Mouse (Mus musculus): ENCODE results near the gene Gm10645. TPM values are rescaled to one million over a fixed set of nuclear protein-coding genes. Genes with fewer than 3 reads are reported as not detected.

Gene Gm10645
- polyA plus RNA-seq, 1 experiment from 2014 or later = 7.5 TPM

DNA sequence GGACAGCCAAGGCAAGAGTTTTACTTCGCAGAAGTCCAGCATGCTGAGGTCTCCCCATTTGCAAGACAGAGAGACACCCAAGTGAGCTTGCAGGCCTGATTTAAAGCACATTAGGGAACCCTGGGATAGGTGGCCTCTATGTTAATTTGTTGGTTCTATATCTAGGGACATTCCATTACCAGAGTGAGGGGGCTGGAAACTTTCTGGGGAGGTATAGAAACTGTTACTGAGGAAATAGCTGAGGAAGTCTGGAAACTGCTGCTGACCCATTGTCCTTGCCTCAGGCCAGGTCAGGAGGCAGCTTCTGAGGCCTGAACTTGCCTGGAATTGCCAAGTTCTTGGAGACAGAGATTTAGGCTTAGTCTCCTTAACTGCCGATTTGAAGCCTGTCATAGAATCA, 5.4 kb downstream of the Gm10645 start:
- no peaks in the 10 kb centered on the region for H3K36me3 ChIP-seq

DNA sequence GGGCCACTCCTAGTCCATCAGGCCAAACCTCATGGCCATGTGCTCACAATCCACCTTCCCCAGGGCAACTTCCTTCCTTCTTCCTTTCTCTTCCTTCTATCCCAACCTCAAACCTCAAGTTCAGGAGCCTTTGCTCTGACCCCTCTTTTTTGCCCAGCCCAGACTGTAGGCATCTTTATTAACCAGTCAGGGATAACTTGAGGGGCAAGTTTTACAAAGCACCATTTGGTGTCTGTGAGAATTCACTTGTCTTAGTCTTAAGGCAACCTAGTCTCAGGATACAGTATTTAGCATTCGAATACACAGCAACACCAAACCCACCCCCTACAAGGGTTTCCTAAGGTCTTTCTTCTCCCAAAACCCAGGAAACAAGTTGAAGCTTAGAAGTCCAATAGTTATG, 6.4 kb downstream of the Gm10645 start:
- WGBS = 43% methylated on average over 1 of the region's 1 CpGs
- H3K4me1 ChIP-seq = no peaks in the 10 kb centered on the region
- no peaks in the 10 kb centered on the region for H3K36me3 ChIP-seq
- no peak overlapping the region for H3K4me2 ChIP-seq (replicated peaks)
- 0 out of 2 replicates have a peak, but pooled peaks cover 5% of the 10 kb centered on the region for H3K27me3 ChIP-seq
- ATAC-seq (ENCODE audit: low FRiP score) = no peak
- H3K9me3 ChIP-seq (replicated peaks) = no peaks in the 10 kb centered on the region
- no peak overlapping the region for H3K9ac ChIP-seq
- H3K4me3 ChIP-seq = no peak overlapping the region
- no peak overlapping the region for H3K27ac ChIP-seq

More for the DNA sequence above, 5.4 kb downstream of the Gm10645 start:
- H3K9me3 ChIP-seq (replicated peaks) = no peaks in the 10 kb centered on the region
- H3K27ac ChIP-seq = no peak overlapping the region
- H3K9ac ChIP-seq = no peak overlapping the region
- no peaks in the 10 kb centered on the region for H3K4me1 ChIP-seq
- no peak for ATAC-seq (ENCODE audit: low FRiP score)
- 74% methylated on average over 2 of the region's 2 CpGs for WGBS
- H3K4me3 ChIP-seq = no peak overlapping the region
- 0 out of 2 replicates have a peak, but pooled peaks cover 5% of the 10 kb centered on the region for H3K27me3 ChIP-seq
- H3K4me2 ChIP-seq (replicated peaks) = no peak overlapping the region

- no peaks in the 10 kb centered on the region for H3K9me3 ChIP-seq (replicated peaks)
- no peaks in the 10 kb centered on the region for H3K4me1 ChIP-seq
- H3K4me3 ChIP-seq = no peak overlapping the region
- no peaks in the 10 kb centered on the region for H3K36me3 ChIP-seq
- H3K4me2 ChIP-seq (replicated peaks) = no peak overlapping the region
- H3K27me3 ChIP-seq = 0 out of 2 replicates have a peak, but pooled peaks cover 4% of the 10 kb centered on the region
- no peak overlapping the region for H3K9ac ChIP-seq
- ATAC-seq (ENCODE audit: low FRiP score) = no peak
- 71% methylated on average over 3 of the region's 3 CpGs for WGBS
- no peak overlapping the region for H3K27ac ChIP-seq
Measured at GRCm38 (mm10) chr8:83158971-83159370, 7.0 kb downstream of the Gm10645 start.

DNA sequence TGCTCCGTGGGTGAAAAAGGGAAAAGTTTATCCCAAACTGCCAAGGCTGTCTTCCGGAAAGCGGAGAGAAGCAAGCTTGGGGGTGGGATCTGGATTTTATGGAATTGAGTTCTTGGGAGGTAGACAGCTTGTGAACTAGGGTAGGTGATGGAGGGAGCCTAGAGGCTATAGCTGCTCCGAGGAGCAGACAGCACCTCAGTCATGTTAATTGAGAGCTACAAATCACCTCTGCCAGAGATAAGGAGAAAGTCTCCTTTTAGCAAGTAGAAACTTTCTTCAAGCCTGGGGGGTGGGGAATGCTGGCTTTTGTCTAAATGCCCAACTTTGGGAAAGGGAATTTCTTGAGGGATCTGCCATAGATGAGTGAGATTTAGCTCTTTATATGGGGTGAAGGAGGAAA, 10.9 kb downstream of the Gm10645 start:
- H3K27ac ChIP-seq = no peak overlapping the region
- H3K4me3 ChIP-seq = no peak overlapping the region
- 42% methylated on average over 4 of the region's 4 CpGs for whole genome bisulfite sequencing
- no peaks in the 10 kb centered on the region for H3K36me3 ChIP-seq
- H3K9ac ChIP-seq = no peak overlapping the region
- H3K9me3 ChIP-seq (replicated peaks) = no peaks in the 10 kb centered on the region
- no peaks in the 10 kb centered on the region for H3K4me1 ChIP-seq
- ATAC-seq (ENCODE audit: low FRiP score) = no peak
- no peak overlapping the region for H3K4me2 ChIP-seq (replicated peaks)
- H3K27me3 ChIP-seq = no peaks in the 10 kb centered on the region

DNA sequence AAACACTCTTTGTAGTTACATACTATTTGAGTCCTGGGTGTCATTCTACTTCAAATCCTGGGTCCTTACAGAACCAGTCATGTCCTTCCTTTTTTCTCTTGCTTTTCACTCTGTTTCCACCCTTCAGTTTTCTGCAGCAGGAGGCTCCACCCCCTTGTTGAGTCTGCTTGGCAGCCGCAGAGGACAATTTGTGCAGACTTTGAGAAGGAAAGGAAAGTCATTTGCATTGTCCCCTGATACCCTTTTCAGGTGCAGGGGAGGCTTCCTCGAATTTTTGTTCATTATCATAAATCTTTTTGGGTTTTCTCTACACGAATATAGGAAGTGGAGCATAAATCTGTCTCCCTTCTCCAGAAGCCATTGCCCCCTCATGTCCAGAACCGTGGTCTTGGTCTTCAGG, 13.5 kb downstream of the Gm10645 start:
- H3K27ac ChIP-seq = no peak overlapping the region
- no peak overlapping the region for H3K4me2 ChIP-seq (replicated peaks)
- H3K4me3 ChIP-seq = no peak overlapping the region
- H3K36me3 ChIP-seq = no peaks in the 10 kb centered on the region
- H3K27me3 ChIP-seq = no peaks in the 10 kb centered on the region
- no peak overlapping the region for H3K9ac ChIP-seq
- ATAC-seq (ENCODE audit: low FRiP score) = no peak
- H3K9me3 ChIP-seq (replicated peaks) = no peaks in the 10 kb centered on the region
- 72% methylated on average over 4 of the region's 4 CpGs for WGBS
- no peaks in the 10 kb centered on the region for H3K4me1 ChIP-seq

DNA sequence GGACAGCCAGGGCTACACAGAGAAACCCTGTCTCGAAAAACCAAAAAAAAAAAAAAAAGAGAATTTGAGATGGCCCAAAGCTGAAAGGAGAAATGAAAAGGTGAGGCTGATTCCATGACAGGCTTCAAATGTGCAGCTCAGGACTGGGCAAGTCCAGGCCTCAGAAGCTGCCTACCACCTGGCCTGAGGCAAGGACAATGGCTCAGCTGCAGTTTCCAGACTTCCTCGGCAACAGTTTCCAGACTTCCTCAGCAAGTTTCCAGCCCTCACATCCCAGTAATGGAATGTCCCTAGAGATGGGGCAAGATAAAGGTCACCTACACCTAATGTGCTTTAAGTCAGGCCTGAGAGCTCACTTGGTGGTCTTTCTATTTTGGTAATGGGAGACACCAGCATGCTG, 13.9 kb downstream of the Gm10645 start:
- H3K27me3 ChIP-seq = no peaks in the 10 kb centered on the region
- no peaks in the 10 kb centered on the region for H3K36me3 ChIP-seq
- ATAC-seq (ENCODE audit: low FRiP score) = no peak
- H3K9me3 ChIP-seq (replicated peaks) = no peaks in the 10 kb centered on the region
- no peaks in the 10 kb centered on the region for H3K4me1 ChIP-seq
- 70% methylated on average over 2 of the region's 2 CpGs for WGBS
- no peak overlapping the region for H3K4me3 ChIP-seq
- H3K9ac ChIP-seq = no peak overlapping the region
- no peak overlapping the region for H3K27ac ChIP-seq
- no peak overlapping the region for H3K4me2 ChIP-seq (replicated peaks)

DNA sequence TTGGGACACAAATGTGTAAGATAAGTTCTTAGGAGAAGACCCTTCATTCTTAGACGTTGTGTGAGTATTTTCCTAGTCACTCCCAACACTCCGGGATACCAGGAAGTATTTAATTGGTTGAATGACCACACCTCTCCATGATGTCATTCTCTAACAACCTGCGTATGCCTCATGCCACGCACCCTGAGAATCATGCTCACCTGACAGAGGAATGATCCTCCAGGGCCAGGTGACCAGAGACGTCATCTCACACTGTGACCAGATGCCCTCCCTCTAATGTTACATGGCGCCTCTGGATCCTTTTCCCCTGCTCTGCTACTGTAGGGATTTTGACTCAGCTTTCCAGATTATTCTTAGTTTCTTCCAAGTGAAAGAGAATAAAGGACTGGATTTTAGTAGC, 16.8 kb downstream of the Gm10645 start:
- no peak overlapping the region for H3K27ac ChIP-seq
- no peak overlapping the region for H3K4me2 ChIP-seq (replicated peaks)
- no peak overlapping the region for H3K9ac ChIP-seq
- no peaks in the 10 kb centered on the region for H3K9me3 ChIP-seq (replicated peaks)
- no peak for ATAC-seq (ENCODE audit: low FRiP score)
- H3K4me1 ChIP-seq = no peaks in the 10 kb centered on the region
- no peaks in the 10 kb centered on the region for H3K36me3 ChIP-seq
- 95% methylated on average over 6 of the region's 6 CpGs for WGBS
- H3K4me3 ChIP-seq = no peak overlapping the region
- H3K27me3 ChIP-seq = no peaks in the 10 kb centered on the region

GRCm38 (mm10) chr8:83145421-83145820, 20.5 kb downstream of the Gm10645 start:
- Histone ChIP-seq H3K9me3 (replicated peaks) (no peaks in the 10 kb centered on the region), H3K4me3 (no peak overlapping the region), H3K36me3 (no peaks in the 10 kb centered on the region), H3K9ac (no peak overlapping the region), H3K4me2 (replicated peaks) (no peak overlapping the region), H3K4me1 (no peaks in the 10 kb centered on the region), H3K27me3 (no peaks in the 10 kb centered on the region), H3K27ac (no peak overlapping the region)
- WGBS = 83% methylated on average over 3 of the region's 3 CpGs
- no peak for ATAC-seq (ENCODE audit: low FRiP score)

- H3K27me3 ChIP-seq = no peaks in the 10 kb centered on the region
- H3K4me2 ChIP-seq (replicated peaks) = no peak overlapping the region
- no peaks in the 10 kb centered on the region for H3K9me3 ChIP-seq (replicated peaks)
- H3K36me3 ChIP-seq = no peaks in the 10 kb centered on the region
- no peaks in the 10 kb centered on the region for H3K4me1 ChIP-seq
- no peak for ATAC-seq (ENCODE audit: low FRiP score)
- 92% methylated on average over 4 of the region's 4 CpGs for WGBS
- no peak overlapping the region for H3K9ac ChIP-seq
- H3K4me3 ChIP-seq = no peak overlapping the region
- no peak overlapping the region for H3K27ac ChIP-seq
Measured at GRCm38 (mm10) chr8:83144601-83145000, 21.4 kb downstream of the Gm10645 start.

DNA sequence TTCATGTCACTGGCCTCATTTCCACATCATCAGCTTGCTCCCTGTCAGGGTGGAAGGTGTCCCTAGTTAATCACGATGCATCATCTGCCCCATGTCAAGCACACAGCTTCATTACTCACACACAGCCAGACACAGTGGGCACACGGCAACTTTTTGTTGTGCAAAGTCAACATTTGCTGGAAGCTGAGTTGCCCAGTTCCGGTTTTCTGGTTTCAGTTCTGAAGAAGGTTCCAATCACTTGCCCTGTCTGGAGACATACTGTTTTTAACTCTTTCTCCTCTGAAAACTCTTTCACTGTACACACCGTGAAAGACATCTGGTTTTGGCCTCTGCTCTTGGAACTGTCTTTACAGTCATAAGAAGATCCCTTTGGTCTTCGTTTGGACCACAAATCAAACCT, 24.6 kb downstream of the Gm10645 start:
- H3K4me3 ChIP-seq = no peak overlapping the region
- 76% methylated on average over 5 of the region's 5 CpGs for WGBS
- H3K27ac ChIP-seq = no peak overlapping the region
- H3K4me2 ChIP-seq (replicated peaks) = no peak overlapping the region
- no peaks in the 10 kb centered on the region for H3K4me1 ChIP-seq
- H3K36me3 ChIP-seq = no peaks in the 10 kb centered on the region
- H3K27me3 ChIP-seq = no peaks in the 10 kb centered on the region
- H3K9ac ChIP-seq = no peak overlapping the region
- ATAC-seq (ENCODE audit: low FRiP score) = no peak
- no peaks in the 10 kb centered on the region for H3K9me3 ChIP-seq (replicated peaks)

DNA sequence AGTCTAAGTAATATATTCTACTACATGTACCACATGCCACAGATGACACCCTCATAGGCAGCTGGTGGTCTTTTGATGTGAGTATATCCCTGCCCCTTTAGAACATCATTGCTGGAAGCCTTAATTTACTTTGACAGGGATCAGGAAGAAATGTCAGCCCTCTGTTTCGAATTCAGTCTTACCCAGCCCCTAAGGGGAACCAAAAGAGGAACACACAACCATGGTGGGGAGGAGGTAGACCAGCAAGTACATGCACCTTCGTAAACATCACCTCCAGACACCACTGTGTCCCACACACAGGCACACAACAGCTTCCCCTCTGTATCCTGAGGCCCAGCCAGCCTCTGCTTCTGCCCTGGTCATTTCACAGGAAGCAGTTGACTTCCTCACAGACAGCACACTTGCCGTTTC, 25.3 kb downstream of the Gm10645 start:
- no peak for ATAC-seq (ENCODE audit: low FRiP score)

DNA sequence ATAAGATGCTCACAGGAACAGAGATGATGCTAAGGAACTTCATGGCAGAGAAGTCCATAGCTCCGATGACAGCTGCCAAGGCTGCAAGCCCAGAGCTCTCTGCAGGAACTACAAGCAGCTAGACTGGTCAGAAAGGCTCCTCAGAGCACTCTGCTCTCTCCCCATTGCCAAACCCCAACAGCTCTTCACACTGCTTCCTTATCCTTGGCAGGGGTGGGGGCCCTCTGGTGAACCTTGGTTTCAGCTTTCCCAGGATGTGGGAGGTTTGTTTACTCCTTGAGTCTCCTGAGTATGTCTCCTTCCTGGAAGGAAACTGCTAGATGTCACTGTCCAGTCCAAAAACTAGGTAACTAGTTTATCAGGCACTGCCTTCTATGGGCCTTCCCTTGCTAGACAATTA, 25.9 kb downstream of the Gm10645 start:
- H3K9ac ChIP-seq = no peak overlapping the region
- no peak overlapping the region for H3K4me2 ChIP-seq (replicated peaks)
- H3K36me3 ChIP-seq = no peaks in the 10 kb centered on the region
- no peak overlapping the region for H3K4me3 ChIP-seq
- 91% methylated on average over 1 of the region's 1 CpGs for WGBS
- H3K27ac ChIP-seq = no peak overlapping the region
- no peaks in the 10 kb centered on the region for H3K9me3 ChIP-seq (replicated peaks)
- no peaks in the 10 kb centered on the region for H3K27me3 ChIP-seq
- no peaks in the 10 kb centered on the region for H3K4me1 ChIP-seq
- ATAC-seq (ENCODE audit: low FRiP score) = no peak

More for the DNA sequence above, 25.3 kb downstream of the Gm10645 start:
- 66% methylated on average over 3 of the region's 3 CpGs for WGBS
- no peaks in the 10 kb centered on the region for H3K27me3 ChIP-seq
- H3K9me3 ChIP-seq (replicated peaks) = no peaks in the 10 kb centered on the region
- no peak overlapping the region for H3K9ac ChIP-seq
- no peak overlapping the region for H3K4me3 ChIP-seq
- H3K27ac ChIP-seq = no peak overlapping the region
- H3K4me2 ChIP-seq (replicated peaks) = no peak overlapping the region
- H3K4me1 ChIP-seq = no peaks in the 10 kb centered on the region
- H3K36me3 ChIP-seq = no peaks in the 10 kb centered on the region

GRCm38 (mm10) chr8:83135086-83135485, 30.9 kb downstream of the Gm10645 start:
- H3K4me1 ChIP-seq = no peaks in the 10 kb centered on the region; the same call in 1 of the 2 replicates
- WGBS = 54% methylated on average over 2 of the region's 2 CpGs
- H3K9ac ChIP-seq = no peak overlapping the region
- no peaks in the 10 kb centered on the region for H3K27me3 ChIP-seq
- H3K4me2 ChIP-seq (replicated peaks) = no peak overlapping the region
- H3K36me3 ChIP-seq = no peaks in the 10 kb centered on the region
- H3K9me3 ChIP-seq (replicated peaks) = no peaks in the 10 kb centered on the region
- ATAC-seq (ENCODE audit: low FRiP score) = no peak
- no peak overlapping the region for H3K27ac ChIP-seq
- H3K4me3 ChIP-seq = no peak overlapping the region
